Mouse (Mus musculus) regulatory T cell (primary cell): ENCODE results near the gene Gucd1.

Source experiments
- in situ Hi-C: fragments of 300-600 bp; cut with MboI, MseI; formaldehyde crosslinking; loops from one replicate; pipeline ENCODE4 v1.15.1; 2025; ENCODE audit warnings: high pct_unique_total_duplicates

Gucd1 gene

DNA sequence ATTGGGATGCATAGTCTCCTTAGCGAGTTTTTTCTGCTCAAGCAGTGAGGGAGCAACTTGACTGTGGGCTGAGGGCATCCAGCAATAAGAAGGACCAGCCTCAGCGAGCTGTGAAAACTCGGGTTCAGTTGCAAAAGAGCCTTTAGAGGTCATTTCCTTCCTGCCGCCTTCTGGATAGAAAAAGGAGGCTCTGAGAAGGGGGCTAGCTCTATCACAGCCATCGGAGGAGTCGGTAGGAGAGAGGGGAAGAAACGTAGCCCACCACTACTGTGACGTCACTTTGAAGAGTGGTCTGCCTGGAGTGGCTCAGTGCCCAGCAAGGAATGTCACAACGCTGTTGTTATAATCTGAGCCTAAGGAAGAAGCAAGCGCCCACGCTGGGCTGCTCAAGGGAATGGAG, 190.7 kb downstream of the Gucd1 start:
- in situ Hi-C loops = loop anchor here (5.0 kb wide), 1 partner anchor 110 kb away; no protein-coding TSS in a partner anchor

DNA sequence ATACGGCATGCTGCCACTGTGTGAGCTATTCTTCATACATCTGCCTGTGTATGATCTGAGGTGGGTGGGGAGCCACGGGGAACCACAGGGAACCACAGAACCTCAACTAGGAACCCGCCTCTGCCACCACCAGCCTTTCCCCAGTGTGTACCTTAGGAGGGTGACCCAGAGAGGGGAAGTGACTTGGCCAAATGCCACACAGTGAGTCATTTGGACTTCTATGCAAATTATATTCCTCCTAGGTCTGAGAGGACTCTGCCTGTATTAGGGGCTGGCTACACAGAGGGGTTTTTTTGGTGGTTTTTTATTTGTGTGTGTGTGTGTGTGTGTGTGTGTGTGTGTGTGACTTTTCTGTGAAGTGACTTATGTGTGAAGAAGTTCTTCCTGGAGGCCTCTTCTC, 191.2 kb downstream of the Gucd1 start:
- in situ Hi-C loops = loop anchor here (5.0 kb wide), 1 partner anchor 111 kb away; no protein-coding TSS in a partner anchor

DNA sequence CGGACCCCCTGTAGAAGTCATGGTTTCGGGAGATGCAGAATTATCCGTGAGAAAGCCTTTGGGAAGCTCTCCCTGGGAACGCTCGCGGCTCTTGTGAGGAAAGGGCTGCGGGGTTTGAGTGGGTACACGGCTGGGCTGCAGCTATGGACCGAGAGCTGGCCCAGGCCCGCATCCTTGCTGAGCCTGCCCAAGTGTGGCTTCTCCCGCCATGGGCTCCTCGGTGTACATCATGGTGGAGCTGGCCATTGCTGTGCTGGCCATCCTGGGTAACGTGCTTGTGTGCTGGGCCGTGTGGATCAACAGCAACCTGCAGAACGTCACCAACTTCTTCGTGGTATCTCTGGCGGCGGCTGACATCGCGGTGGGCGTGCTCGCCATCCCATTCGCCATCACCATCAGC, 192.0 kb downstream of the Gucd1 start:
- in situ Hi-C loops = loop anchor here (5.0 kb wide), 1 partner anchor 111 kb away; no protein-coding TSS in a partner anchor

DNA sequence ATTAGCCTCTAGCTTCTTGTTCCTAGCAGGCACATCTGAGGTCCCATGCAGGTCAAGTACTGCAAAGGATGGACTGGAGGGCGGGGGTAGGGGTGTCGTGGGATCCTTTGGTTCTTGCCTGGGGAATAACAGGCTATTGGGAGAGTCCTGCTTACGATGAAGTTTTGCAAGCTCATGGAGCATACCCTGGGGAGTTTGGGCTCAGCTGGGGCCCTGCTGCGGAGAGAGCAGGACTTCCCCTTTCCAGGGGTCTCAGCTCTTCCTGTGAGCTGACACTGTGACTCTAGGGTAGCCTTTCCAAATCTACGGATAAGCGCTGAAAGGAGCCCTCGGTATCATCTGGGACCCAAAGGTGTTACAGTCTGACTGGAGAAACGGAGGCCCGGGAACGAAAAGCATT, 193.4 kb downstream of the Gucd1 start:
- in situ Hi-C loops = no loop called here

DNA sequence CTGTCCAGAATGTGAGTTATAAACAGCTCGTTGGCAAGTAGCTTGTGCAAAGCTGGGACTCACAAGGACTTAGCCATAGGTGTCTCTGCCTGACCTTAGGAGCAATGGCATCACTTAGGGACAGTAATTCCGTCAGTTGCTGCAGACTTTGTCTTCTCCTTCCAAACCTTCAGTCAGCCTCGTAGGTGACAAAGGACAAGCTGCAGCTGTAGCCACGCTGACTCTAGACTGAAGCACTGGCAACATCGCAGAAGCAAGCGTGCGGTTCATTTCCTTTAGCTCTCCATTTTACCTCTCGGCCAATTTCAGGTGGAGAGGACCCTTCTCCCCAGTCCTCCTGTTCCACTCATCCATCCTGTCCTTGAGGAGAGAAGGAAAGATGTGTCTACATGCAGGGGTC, 193.8 kb downstream of the Gucd1 start:
- in situ Hi-C loops = no loop called here

DNA sequence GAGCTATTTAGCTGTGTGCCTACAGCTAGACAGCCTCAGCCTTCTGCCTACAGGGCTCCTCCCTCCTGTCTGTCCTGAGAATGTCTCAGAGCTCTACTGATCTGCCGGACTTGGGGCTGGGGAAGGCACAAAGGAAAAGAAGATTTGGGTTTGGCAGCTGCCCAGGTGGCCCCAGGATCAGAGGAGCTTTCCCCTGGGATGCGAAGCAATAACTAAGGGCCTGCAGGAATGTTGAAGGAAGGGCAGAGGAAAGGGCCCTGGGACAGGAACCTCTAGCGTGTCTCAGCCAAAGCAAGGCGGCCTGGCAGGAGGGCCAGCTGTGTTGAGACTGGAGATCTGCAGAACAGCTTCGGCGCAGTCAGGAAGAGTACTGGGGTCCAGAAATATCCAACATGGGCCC, 194.8 kb downstream of the Gucd1 start:
- in situ Hi-C loops = no loop called here

DNA sequence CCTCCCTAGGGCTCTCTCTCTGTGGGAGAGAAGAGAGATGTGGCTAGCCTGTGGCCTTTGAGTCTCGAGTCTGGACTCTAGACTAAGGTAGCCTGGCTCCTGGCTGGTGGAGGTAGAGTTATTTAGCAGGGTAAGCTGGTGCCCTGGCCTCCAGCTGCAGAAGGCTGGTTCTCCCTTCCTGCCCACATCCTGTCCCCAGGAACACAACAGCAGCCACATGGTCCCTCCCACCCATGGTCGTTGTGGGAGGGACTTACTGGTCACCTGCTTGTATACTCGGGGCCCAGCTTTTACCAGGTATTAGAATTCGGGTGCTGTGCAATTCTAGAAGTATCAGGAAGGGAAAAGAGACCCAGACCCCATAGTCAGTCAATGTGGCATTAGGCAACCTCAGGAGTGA, 197.5 kb downstream of the Gucd1 start:
- in situ Hi-C loops = no loop called here

DNA sequence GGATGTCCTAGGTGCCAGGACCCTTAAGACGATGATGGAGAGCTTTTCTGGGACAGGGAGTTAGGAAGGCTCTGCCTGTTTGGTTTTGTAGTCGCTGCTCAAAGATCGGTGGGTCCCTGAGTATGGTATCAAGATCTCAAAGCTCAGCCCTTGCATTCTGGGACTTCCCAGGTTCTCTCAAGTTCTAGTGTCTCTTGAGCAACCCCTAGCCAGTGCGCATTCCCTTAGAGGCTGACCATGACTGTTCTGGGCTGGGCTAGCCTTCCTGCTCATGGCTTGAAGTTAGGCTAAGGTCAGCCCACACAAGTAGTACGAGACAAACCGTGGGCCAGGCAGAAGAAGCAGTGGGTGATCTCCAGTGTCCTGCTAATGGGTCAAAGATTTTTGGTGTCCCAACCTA, 199.6 kb downstream of the Gucd1 start:
- in situ Hi-C loops = no loop called here

DNA sequence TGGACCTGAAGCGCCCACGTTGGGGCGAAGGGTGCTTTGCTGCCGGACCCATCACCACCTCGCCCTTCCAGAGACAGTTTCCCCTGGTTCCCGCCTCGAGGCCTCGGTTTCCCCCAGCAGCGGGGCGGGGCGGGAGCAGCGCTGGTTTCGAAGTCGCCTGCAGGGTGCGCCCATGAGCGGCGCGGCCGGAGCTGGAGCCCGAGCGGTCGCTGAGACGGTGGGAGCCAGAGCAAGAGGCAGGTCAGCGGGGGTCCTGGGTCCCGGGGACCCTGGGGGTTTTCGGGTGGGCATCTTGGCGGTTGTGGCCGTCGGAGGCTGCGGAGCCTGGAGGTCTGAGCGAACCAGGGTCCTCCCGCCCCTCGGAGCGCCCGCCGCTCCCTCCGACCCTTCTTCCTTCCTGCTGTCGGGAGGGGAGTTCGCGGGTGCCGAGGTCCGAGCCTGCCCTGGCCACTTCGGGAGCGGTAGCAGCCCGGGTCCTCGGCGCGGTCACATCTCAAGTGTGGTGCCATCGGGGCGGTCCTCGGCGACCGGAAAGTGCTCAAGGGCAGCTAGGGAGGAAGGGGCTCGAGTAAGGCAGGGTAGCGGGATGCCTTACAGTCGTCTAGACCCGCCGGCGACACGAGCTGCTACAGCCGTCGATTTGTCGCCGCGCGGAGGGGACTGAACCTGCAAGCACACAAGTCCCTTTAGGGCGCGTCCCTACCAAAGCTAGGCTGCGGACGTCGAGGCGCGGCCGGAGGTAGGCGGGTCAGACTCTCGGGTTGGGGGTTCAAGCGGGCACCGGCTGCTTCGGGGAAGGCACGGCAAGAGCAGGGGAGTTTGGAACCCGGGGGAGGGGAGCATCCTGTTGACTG, 200.6 kb downstream of the Gucd1 start:
- in situ Hi-C loops = no loop called here

DNA sequence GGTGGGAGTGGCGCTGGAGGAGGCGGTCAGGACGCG, 201.1 kb downstream of the Gucd1 start, which contains the start of gene Adora2a:
Gene Adora2a, plus strand, starts transcription at position 6 of the 36 bp plus-strand sequence.
- in situ Hi-C loops = no loop called here

DNA sequence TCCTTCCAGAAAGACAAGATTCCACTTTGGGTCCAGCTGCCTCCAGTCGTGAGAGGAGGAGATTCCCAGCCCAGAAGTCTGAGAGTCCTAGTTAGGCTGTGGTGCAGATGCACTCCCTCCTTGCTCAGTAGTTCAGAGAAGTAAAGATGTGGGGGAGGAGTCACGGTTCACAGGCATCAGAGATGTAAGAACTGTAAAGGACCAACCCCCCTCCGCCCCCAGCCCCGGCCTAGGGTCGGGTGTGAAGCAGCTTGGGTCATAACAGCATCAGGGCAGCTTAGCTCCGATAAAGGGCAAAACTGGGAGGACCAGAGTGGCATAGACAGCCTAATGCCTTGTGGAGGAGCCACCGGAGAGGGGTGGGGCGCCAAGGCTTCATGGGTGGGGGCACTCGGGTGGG, 201.3 kb downstream of the Gucd1 start:
- in situ Hi-C loops = no loop called here

DNA sequence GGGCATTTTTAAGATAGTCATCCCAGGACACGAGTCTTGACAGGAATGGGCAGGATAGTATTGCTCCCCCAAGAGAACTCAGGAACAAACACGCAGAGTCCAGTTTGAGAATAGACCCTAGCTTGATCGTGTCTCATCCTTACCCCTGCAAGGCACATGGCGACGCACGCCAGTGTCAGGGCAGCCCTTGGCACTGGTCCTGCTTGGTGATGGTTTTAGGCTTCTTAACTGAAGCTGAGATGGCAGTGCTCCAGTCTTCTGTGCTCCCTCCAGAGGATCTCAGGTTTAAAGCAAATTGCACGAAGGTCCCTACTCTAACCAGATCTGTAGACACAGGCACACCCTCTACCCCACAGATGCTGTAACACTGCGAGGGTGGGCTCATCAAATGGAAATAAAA, 202.0 kb downstream of the Gucd1 start:
- in situ Hi-C loops = no loop called here

DNA sequence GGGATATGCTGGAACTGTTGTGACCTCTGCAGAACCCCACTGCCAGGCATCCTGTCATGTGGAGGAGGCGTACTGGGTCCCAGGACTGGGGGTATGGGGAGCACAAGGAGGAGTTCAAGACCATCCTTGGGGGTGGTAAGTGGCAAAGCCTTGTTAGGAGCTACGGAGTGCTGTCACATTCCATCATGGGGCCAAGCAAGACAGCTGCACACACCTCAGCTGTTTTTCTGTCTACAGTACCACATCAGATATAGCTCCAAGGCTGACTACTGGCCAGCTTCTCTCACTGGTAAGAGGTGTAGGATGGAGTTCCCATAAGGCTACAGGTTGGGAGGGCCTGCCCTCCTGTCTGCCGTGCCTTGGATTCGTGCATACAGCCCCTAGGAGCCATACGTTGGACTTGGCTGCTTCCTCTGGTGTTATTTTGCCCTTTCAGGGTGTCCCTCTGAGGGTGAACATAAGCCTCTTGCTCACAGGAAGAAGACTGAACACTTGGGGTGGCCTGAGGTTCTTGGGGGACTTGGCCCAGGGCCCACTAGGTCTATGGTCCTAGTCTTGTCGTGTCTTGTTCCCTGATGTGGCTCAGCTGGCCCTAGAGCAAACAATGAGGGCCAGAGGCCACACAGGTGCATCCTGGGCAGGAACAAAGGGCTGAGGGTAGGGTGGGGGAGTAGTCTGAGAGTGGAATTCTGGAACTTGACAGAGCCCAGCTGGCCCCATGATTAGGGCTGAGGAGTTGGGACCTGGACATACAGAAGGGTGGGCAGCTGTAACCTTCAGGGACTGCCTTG, 203.4 kb downstream of the Gucd1 start:
- in situ Hi-C loops = no loop called here

DNA sequence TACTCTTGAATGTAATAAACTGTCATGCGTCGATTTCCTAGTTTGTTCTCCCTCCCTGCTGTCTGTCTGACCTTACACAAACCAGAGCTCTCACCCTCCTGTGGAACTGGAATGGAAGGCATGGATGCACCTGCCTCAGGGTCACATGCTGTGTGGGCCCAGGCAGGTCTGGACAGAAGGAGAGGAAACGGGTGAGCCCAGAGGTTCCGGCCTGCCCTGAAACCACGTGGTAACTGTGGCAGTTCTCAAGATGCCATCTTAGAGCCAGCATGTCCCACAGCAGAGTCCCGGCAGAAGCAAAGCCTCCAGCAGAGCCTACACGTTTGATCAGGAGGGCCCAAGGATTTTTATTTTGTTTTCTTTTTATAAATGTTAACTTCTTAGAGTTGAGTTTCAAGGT, 205.4 kb downstream of the Gucd1 start:
- in situ Hi-C loops = no loop called here

DNA sequence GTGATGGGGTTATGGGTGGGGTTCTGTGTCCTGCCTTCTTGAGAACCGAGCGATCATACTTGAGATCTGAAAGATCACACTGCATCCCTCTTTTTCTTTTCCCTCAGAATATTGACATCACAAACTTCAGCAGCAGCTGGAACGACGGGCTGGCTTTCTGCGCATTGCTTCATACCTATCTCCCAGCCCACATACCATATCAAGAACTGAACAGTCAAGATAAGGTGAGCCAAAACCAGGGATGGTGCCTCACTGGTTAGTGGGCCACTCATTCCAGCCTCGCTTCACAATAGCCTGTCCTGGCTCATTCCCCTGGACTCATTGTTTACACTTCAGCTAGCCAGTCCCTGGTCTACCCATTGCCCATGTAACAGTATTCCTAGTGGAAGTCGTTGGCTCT, 210.6 kb downstream of the Gucd1 start:
- in situ Hi-C loops = no loop called here

DNA sequence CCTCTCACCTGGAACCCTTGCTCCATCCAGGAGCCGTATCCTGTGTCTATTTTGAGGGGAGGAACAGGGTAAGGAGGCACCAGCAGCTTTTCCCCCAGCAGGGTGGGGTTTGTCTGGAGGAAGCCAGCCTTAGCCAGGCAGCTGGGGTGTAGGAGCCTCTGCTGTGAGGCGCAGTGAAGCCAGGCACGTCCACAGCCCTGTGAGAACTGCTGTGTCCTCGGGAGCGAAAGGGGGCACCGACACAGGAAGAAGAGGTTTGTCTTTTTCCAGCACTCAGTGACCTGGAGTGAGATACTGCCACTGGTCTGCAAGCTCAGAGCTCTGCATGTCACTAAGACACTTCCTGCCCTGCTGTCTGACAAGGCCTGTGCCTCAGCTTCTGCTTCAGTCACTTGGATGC, 213.4 kb downstream of the Gucd1 start:
- in situ Hi-C loops = no loop called here

DNA sequence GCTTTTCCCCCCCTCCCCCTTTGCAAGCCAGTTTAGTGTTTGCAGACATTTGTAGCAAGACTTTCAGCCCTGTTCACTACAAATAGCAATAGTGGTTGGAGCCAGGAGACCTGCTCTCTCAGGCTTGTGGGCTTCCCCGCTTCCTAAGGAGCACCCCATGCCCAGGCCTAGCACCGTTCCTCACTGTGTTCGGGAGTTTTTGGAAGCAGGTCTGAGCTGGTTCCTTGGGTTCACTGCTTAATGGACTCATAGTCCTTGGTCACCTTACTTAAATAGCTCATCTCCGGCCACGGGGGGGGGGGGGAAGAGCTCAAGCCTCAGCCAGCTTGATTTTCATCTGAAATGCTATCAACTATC, 213.7 kb downstream of the Gucd1 start:
- in situ Hi-C loops = no loop called here

DNA sequence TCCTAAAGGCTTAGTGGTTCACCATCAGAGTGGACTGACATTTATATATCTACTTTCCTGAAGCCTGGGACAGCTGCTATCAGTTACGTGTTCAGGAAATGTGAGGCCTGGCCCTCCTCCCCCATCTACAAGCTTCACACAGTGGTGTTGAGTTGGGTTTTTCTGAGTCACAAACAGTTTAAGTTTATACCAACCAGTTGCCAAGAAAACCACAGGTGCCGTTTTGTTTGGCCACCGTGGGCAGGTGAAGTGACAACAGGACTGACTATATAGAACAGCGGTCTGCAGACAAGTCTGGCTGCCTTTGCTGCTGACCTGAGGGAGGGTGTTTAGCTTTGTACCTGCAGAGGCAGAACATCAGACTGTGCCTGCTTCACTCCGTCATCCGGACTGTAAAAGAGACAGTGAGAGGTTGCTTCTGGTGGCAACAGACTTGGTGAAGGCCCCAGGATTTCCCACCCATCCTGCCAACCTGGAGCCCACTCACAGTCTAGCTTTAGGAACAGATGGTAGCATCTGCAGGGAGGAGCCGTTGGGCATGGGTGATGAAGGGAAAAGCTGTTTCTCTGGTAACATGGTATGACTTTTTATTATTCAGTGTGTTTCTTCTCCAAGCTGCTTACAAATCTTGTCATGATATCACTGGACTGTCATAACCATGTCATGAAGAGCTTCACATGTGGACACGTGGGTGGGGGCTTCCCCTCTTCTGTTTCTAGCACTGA, 214.3 kb downstream of the Gucd1 start:
- in situ Hi-C loops = no loop called here

DNA sequence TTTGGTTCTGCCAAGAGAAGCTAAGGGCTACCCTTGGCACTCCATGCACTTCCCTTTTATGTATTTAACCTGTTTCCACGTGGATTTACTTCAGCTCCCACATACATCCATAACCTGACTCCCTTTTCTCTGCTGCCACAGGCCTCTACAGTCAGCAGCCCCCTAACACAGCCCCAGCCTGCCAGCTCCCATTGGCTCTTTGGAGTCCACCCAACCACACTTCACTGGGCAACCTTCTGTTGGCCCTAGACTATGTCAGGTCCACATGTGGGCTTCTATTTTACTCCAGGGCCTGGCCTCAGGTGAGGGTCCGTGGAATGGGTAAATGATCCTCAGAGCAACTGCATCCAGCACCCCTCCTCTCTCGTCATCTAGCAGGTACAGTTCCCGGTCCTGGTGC, 215.2 kb downstream of the Gucd1 start:
- in situ Hi-C loops = no loop called here

DNA sequence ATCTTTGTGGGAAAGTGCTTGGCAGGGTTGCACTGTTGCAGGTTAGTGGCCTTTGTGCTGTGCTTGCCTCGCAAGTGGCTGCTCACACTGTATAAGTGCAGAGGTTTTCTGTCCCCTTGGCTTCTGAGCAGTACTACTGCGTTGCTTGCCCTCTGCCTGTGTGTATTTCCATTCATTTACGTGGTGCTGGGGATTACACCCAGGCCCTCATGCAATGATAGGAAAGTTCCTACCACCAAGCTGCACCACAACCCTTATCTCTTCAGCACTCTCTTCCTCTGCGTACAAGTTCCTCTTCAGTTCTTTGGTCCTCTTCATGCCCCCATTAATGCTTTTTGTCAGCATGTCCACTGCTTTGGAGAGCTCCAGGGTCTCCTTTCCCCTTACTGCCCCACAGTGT, 215.8 kb downstream of the Gucd1 start:
- in situ Hi-C loops = no loop called here

DNA sequence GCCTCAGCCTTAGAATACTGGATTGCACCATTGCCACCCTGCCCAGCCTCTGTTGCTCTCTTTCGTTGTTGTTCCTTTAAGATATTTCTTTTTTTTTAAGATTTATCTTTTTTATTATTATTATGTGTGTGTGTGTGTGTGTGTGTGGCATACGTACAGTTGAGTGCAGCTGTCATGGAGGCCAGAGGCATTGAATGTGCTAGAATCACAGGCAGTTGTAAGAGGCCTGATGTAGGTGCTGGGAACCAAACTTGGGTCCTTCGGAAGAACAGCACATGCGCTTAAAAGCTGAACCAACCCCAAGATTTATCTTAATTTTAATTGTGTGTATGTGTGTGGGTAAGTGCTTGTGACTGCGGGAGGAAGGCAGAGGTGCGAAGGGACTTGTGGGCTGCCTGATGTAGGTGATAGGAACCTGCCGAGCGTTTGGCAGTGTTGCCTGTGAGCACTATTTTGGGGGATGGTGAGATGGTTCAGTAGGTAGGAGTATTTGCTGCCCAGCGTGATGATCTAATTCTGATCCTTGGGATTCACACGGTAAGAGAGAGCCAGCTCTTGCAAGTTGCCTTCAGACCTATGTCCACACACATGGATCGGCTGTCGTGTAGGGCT, 216.5 kb downstream of the Gucd1 start:
- in situ Hi-C loops = no loop called here
